In the genomic region with DNA sequence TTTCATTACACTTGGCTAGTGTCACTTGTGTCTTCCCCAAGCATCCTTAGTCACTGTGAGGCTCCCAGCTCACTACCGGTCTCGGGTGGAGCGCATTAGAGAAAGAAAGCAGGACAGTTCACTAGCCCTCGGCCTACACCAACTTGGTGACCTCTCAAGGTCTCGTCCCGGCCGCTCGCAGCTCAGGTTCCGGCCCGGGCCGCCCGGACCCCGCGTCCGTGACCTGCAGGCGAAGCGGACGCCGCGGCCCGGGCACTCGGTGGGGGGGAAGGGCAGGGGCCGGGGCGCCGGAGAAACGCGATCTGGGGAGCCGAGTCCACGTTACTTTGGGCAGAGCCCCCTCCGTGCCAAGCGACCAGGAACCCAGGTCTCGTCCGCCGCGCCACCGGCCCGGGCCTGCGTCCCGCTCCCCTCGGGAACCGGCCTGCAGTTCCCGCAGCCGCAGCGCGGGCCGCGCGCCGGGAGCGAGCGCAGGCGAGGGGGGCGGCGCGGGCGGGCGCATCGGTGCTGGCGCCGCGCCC, we compare ENCODE assay signal across 8 mouse cellular contexts. TPM values are rescaled to one million over a fixed set of nuclear protein-coding genes. Genes with fewer than 3 reads are reported as not detected.
DNase-seq lines count a peak whose midpoint lies in the region; ATAC-seq and TF ChIP-seq lines count a peak whose summit lies in the region.

No protein-coding gene starts in this region.

- H3K9me3 ChIP-seq in E14TG2a.4 (ENCODE audit: low read length) = no peaks in the 10 kb centered on the region
- no peaks in the 10 kb centered on the region for H3K9me3 ChIP-seq in heart, embryonic 11.5 days (replicated peaks; ENCODE audit: control insufficient read depth, low read length)
- no peaks in the 10 kb centered on the region; the same call in 1 of the 2 replicates for H3K9me3 ChIP-seq in kidney, embryonic 14.5 days (ENCODE audit: control insufficient read depth, low read length)
- H3K9me3 ChIP-seq in liver, embryonic 16.5 days (replicated peaks; ENCODE audit: control insufficient read depth, low read length) = no peaks in the 10 kb centered on the region

- peaks cover 6% of the 10 kb centered on the region; the same call in 1 of the 2 replicates for H3K36me3 ChIP-seq in E14TG2a.4 (ENCODE audit: insufficient read depth, low read length)
- H3K36me3 ChIP-seq in heart, embryonic 11.5 days (ENCODE audit: control insufficient read depth, insufficient read depth, low read length) = no peaks in the 10 kb centered on the region
- H3K36me3 ChIP-seq in kidney, embryonic 14.5 days (ENCODE audit: control insufficient read depth, insufficient read depth, low read length) = peaks cover 3% of the 10 kb centered on the region; the same call in 1 of the 2 replicates
- H3K36me3 ChIP-seq in liver, embryonic 16.5 days (ENCODE audit: control insufficient read depth, insufficient read depth) = no peaks in the 10 kb centered on the region

- H3K9ac ChIP-seq in heart, embryonic 11.5 days (ENCODE audit: low read depth, low read length) = peak overlapping the region; percentile 92
- peak overlapping the region; percentile 99 for H3K9ac ChIP-seq in kidney, embryonic 14.5 days (ENCODE audit: low read depth, low read length)
- H3K9ac ChIP-seq in liver, embryonic 16.5 days (ENCODE audit: low read depth, low read length) = peak overlapping the region; percentile 96

- H3K4me1 ChIP-seq in E14TG2a.4 (replicated peaks; ENCODE audit: low read depth, low read length) = peaks cover 29% of the 10 kb centered on the region
- peaks cover 4% of the 10 kb centered on the region; the same call in 1 of the 2 replicates for H3K4me1 ChIP-seq in embryonic fibroblast, embryonic 13.5 days (ENCODE audit: control insufficient read depth, insufficient read depth, low read length)
- H3K4me1 ChIP-seq in heart, embryonic 11.5 days (ENCODE audit: control insufficient read depth, insufficient read depth, low read length) = peaks cover 13% of the 10 kb centered on the region
- peaks cover 19% of the 10 kb centered on the region for H3K4me1 ChIP-seq in kidney, embryonic 14.5 days (ENCODE audit: control insufficient read depth, insufficient read depth, low read length)
- H3K4me1 ChIP-seq in liver, embryonic 16.5 days (ENCODE audit: control insufficient read depth, low read depth, low read length) = peaks cover 13% of the 10 kb centered on the region

- WGBS in heart, embryonic 11.5 days (ENCODE audit: insufficient replicate concordance) = under 1% methylated on average over 32 of the region's 61 CpGs
- WGBS in kidney, embryonic 14.5 days = under 1% methylated on average over 57 of the region's 61 CpGs
- under 1% methylated on average over 49 of the region's 61 CpGs for WGBS in liver, embryonic 16.5 days (ENCODE audit: insufficient replicate concordance)

- DNase-seq in adipocyte (ENCODE audit: low spot score) = peak; percentile 28
- DNase-seq in neural tube, embryonic 10.5 days (ENCODE audit: extremely low spot score, low spot score) = peak; percentile 81
- DNase-seq in thymus, postnatal 25 days = peak; percentile 55

- H3K4me2 ChIP-seq in heart, embryonic 11.5 days = peak overlapping the region; percentile 78
- peak overlapping the region; percentile 76 for H3K4me2 ChIP-seq in kidney, embryonic 14.5 days (replicated peaks; ENCODE audit: low read depth, low read length)
- H3K4me2 ChIP-seq in liver, embryonic 16.5 days (ENCODE audit: low read depth, low read length) = peak overlapping the region; percentile 81

- no peaks in the 10 kb centered on the region for H3K27me3 ChIP-seq in E14TG2a.4 (ENCODE audit: insufficient read depth, low read length)
- no peaks in the 10 kb centered on the region for H3K27me3 ChIP-seq in heart, embryonic 11.5 days (ENCODE audit: control insufficient read depth, insufficient read depth, low read length)
- H3K27me3 ChIP-seq in kidney, embryonic 14.5 days (ENCODE audit: control insufficient read depth, insufficient read depth, low read length) = no peaks in the 10 kb centered on the region
- H3K27me3 ChIP-seq in liver, embryonic 16.5 days (ENCODE audit: control insufficient read depth, insufficient read depth, low read depth, low read length) = no peaks in the 10 kb centered on the region

- peak overlapping the region; percentile 96 for H3K4me3 ChIP-seq in E14TG2a.4 (replicated peaks; ENCODE audit: low read length)
- peak overlapping the region; percentile 94 for H3K4me3 ChIP-seq in embryonic fibroblast, embryonic 13.5 days (ENCODE audit: insufficient read depth, low read length)
- H3K4me3 ChIP-seq in heart, embryonic 11.5 days (ENCODE audit: low read depth, low read length) = peak overlapping the region; percentile 80
- H3K4me3 ChIP-seq in kidney, embryonic 14.5 days (ENCODE audit: low read length) = peak overlapping the region; percentile 98
- peak overlapping the region; percentile 90 for H3K4me3 ChIP-seq in liver, embryonic 16.5 days (ENCODE audit: low read depth, low read length)

- no peak for TF ChIP-seq CTCF in E14TG2a.4 (conservative IDR thresholded peaks at IDR 0.05; ENCODE audit: low read length)
- TF ChIP-seq CTCF in embryonic fibroblast, embryonic 13.5 days (IDR thresholded peaks at IDR 0.05; ENCODE audit: borderline replicate concordance, insufficient read depth, low read length) = no peak

- peak; percentile 49; the same call in 1 of the 2 replicates for ATAC-seq in heart, embryonic 11.5 days (replicated peaks; ENCODE audit: insufficient number of reproducible peaks, low FRiP score, low TSS enrichment)
- ATAC-seq in kidney, embryonic 14.5 days (ENCODE audit: low FRiP score, low TSS enrichment) = peak; percentile 48
- ATAC-seq in liver, embryonic 16.5 days (ENCODE audit: low read depth) = peak; percentile 31

- H3K27ac ChIP-seq in embryonic fibroblast, embryonic 13.5 days (ENCODE audit: insufficient read depth, low read length) = peak overlapping the region; percentile 50
- H3K27ac ChIP-seq in heart, embryonic 11.5 days (ENCODE audit: low read depth, low read length) = peak overlapping the region; percentile 84
- H3K27ac ChIP-seq in kidney, embryonic 14.5 days (ENCODE audit: low read depth, low read length) = peak overlapping the region; percentile 95
- peak overlapping the region; percentile 87 for H3K27ac ChIP-seq in liver, embryonic 16.5 days (ENCODE audit: low read length)

- peak; percentile 31; the same call in 1 of the 2 replicates for TF ChIP-seq POLR2A in embryonic fibroblast, embryonic 13.5 days (IDR thresholded peaks at IDR 0.05; ENCODE audit: low read depth, low read length)

RNA-seq across cellular contexts. Expression of gene Lin9, which starts 0.3 kb away (rescaled TPM):
- 10.9 and 17.6 TPM in 2 replicates for polyA plus RNA-seq in embryonic fibroblast, embryonic 13.5 days (2011; ENCODE audit: insufficient read length, low read depth, missing spikeins)
- polyA plus RNA-seq in heart, embryonic 11.5 days (2014; fragmentation: Nextera tagmentation; extraction: Ambion mirVana) = 15.2 and 17.8 TPM in 2 replicates
- 19.3 and 22.0 TPM in 2 replicates for polyA plus RNA-seq in kidney, embryonic 14.5 days (2014; fragmentation: Nextera tagmentation; extraction: Ambion mirVana)
- polyA plus RNA-seq in liver, embryonic 16.5 days (2015; fragmentation: Nextera tagmentation; extraction: Ambion mirVana) = 9.5 and 11.4 TPM in 2 replicates

RNA-seq across cellular contexts. Expression of gene Mixl1, which starts 56.2 kb away (rescaled TPM):
- polyA plus RNA-seq in embryonic fibroblast, embryonic 13.5 days (2011; ENCODE audit: insufficient read length, low read depth, missing spikeins) = not detected in 2 replicates
- 0.34 and 0.42 TPM in 2 replicates for polyA plus RNA-seq in heart, embryonic 11.5 days (2014; fragmentation: Nextera tagmentation; extraction: Ambion mirVana)
- 0.36 and 0.47 TPM in 2 replicates for polyA plus RNA-seq in kidney, embryonic 14.5 days (2014; fragmentation: Nextera tagmentation; extraction: Ambion mirVana)
- polyA plus RNA-seq in liver, embryonic 16.5 days (2015; fragmentation: Nextera tagmentation; extraction: Ambion mirVana) = 0.18 and 0.27 TPM in 2 replicates

Comparison
In these comparisons a context has a peak if more than half of its experiments do, and no peak if none do; other contexts are left out.
1. Peak in every context shown above with its lines: DNase-seq, ATAC-seq, H3K4me3 ChIP-seq and H3K27ac ChIP-seq.
2. DNase-seq: peak in every context shown above with its lines; median percentile 81 in neural tube, embryonic 10.5 days; 55 in thymus, postnatal 25 days; 28 in adipocyte.